Mouse (Mus musculus) neutrophil, adult 5-6 weeks (primary cell): ENCODE data around the gene Olfr223. TPM values are rescaled to one million over a fixed set of nuclear protein-coding genes. Genes with fewer than 3 reads are reported as not detected.
"Not testable (repeated sequence)": the region's sequence is repeated elsewhere in the genome, so short reads cannot be mapped to it uniquely, and the experiment has no call there.

Experiments
- ATAC-seq: fragments of 151-379, 151-347 bp; 2 replicates; pipeline ENCODE4 v1.8.0; 2017; ENCODE audit warnings: mild to moderate bottlenecking, moderate TSS enrichment; ENCODE audit not compliant: insufficient number of reproducible peaks, poor library complexity, low FRiP score, severe bottlenecking; ENCODE audit errors: extremely low read depth
- total RNA-seq: library from RNA; stranded (forward); fragments of 200-1000 nt; gene quantifications from 2 replicates; pipeline ENCODE4 v1.2.3, GENCODE M21; 2017

Gene Olfr223
- total RNA-seq, 1 experiment from 2014 or later = not detected

DNA sequence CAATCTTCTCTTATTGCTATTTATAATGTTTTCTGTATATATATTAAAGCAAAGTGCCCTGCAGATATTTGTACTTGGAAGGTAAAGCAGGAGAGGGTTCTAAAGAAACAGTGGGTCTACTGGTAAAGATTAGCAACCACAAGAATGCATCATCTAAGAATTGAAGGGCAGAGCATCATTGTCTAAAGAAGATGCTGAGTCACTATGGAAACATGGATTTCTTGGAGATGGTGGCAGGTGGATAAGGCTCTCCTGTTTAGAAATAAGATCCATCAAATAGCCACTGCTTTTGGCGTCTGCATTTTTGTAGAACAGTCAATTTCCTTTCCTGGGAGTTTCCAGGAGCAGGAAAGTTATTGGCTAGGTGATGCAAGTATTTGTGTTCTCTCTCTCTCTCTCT lies 9.2 kb upstream of the Olfr223 start:
- ATAC-seq = no peak

DNA sequence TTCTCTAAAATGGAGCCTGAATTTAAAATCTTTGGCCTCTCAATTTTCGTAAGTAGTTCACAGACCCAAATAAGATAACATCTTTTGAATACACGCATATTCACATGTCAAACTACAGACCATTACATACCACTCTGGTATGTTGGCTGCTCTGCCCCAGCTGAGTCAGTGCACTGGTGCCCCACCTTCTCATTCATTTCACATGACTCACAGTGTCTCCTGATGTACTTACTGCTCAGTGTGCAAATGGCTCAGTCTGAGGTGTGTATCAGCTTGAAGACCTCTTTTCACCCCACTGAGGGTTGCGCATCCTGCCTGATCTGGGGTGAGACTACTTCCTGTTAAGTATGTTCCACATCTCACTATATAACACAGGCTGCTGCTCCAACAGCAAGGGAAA lies 7.8 kb upstream of the Olfr223 start:
- ATAC-seq = no peak

DNA sequence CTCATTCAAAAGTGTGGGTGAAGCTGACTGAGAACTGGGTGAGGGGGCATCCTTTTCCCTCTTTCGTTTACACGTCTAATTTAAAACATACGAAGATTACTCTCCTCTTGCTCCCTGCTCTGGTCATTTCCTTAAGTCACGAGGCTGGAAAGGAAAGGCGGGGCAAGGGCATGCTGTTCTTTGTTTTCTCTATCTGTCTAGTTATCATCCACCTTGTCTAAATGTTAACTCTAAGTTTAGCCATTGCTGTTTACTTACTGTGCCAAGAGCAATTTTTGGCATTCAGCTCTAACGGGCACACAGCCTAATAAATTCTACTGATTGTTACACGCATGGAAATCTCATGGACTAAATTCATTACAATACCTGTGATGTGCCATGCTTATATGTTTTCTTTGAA lies 6.1 kb upstream of the Olfr223 start:
- ATAC-seq = no peak

DNA sequence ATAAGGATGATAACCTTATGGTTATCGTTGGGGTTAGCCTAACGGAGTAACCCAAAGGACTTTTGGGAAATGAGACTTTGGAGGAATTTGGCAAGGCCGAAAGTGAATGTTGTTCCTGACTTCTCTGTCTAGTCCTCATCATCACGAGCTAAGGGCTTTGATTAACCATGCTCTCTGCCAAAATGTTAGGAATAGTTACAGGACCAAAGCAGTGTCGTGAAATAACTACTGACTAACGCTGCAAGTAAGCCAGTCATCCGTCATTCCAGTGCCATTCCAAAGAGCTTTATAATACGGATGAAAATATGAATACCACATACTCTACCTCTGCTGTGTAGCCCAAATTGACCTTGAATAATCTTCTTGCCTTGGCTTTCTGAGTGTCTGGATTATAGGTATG lies 3.9 kb upstream of the Olfr223 start:
- no peak for ATAC-seq

DNA sequence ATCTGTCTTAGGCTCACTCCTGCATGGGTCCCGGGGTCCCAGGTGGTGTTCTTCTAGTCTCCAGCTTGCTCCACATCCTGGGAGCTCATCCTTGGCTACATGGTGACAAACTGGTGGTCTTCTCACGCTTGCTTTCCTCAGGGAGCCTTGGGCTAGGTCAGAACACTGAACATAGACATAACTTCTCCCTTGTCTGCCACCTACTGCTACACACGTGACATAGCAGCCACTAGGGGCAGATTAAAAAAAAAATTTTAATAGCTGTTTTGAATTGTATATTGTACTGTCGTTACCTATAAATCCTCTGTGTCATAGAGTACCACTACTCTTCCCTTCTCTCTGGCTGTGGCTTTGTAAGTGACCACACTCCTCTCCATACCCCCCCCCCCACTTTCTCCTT lies 3.0 kb upstream of the Olfr223 start:
- ATAC-seq = no peak

DNA sequence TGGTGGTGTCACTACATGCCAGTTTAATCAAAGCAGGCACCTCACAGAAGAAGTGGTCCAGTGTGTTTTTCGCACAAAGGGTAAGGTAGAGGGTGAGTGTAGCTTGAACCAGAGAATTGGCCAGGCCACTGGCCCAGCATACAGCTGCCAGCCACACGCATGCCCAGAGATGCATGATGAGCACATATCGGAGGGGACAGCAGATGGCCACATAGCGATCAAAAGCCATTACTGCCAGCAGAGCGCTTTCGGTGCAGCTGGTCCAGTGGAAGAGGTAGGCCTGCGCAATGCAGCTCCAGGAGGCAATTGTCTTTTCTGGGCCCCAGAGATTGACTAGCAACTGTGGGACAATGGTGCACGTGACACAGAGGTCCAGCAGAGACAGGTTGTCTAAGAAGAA lies 3.6 kb downstream of the Olfr223 start:
- ATAC-seq = no peak

DNA sequence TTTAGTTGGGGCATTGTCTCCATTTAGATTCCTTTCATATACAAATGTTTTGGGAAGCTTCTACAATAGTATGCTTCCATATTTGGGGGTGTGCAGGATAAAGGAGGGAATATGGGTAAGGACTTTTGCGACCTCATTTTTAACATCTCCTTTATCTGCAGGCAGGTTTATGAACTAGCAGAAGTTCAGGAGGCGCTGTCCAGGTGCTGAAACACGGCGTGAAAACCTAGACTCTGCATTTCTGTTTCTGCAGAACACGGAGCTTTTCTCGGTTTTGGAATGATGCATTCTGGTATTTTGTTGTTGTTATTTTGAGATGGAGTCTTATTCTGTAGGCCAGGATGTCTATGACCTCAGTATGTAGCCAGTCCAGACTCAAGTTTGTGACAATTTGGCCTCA lies 8.6 kb downstream of the Olfr223 start:
- ATAC-seq = no peak

DNA sequence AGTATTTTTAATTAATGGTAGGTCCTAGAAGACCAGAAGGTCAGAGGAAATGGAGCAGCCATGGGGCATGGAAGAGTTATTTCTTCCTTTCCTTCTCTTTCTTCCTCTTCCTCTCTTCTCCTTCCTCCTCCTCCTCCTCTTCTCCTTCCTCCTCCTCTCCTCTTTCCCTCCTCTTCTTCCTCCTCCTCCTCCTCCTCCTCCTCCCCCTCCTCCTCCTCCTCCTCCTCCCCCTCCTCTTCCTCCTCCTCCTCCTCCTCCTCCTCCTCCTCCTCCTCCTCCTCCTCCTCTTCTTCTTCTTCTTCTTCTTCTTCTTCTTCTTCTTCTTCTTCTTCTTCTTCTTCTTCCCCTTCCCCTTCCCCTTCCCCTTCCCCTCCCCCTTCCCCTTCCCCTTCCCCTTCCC lies 17.0 kb downstream of the Olfr223 start, which contains the start of gene Olfr222:
Olfr222 (minus strand) TSS at position 101 of the 400 bp plus-strand sequence.
- not testable (repeated sequence) for ATAC-seq

DNA sequence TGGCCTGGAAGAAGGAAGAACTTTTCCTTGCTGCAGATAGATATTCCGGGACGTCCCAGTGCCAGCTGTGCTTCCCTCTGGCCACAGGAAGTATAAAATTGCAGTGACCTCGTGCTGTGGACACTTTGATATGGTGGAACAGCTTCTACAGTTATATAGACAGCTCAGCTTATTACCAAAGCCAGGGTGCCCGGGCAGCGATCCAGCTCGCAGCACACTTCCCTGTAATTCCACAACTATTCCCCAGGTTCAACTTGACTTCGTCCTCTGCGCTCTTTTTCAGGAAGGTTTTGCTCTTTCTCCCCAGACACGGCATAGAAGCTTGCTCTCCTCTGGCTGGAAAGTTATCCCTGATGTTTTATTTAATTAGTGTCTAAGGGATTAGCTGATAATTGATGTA lies 17.4 kb downstream of the Olfr223 start:
- ATAC-seq = no peak

DNA sequence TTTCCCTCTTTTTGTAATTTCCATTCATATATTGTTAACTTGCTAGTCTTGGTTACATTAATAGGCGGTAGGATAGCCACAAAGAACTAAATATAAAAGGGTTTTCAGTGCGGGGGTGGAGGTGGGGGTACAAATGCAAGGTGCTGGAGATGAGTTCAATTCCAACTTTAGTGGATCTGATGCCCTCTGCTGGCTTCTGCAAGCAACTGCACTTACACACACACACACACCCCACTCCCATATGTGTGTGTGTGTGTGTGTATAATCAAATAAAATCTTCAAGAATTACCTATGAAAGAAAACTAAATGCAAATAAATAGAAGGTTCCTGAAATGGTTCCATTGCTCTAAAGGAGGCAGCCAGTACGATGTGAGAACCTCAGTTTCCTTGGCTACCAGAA lies 23.8 kb downstream of the Olfr223 start:
- ATAC-seq = 0 out of 2 replicates have a peak, but pooled peaks have one; percentile 40

DNA sequence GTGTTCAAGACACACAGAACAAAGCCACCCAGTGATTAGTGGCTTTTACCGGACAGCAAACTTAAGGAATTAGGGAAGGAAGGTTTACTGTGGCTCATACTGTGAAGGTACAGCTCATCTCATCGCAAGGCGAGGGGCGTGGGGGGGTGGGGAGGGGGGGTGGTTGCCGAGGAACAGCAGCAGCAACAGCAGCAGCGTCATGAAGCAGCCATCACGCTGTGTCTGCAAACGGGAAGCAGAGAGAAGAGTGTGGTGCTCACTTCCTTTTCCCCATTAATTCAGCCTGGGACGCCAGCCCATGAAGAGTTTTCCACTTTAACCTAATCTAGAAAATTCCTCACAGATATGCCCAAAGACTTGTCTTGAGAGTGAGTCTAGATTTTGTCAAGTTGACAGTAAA lies 30.3 kb downstream of the Olfr223 start:
- no peak for ATAC-seq

DNA sequence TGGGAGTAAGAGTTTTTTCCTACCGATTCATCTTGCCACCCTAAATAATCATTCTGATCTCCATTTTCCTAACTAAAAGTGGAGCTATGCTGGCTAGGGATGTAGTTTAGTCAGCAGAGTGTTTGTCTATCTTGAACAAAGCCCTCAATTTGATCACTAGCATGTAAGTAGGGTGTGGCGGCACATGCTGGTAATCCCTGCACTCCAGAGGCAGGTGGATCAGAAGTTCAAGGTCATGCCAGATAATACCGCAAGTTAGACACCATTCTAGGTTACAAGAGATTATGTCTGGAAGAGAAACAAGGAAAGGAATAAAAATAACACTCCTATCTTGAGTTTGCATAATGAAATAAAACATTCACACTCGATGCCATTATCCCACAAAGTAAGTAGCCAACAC lies 30.8 kb downstream of the Olfr223 start:
- ATAC-seq = no peak

DNA sequence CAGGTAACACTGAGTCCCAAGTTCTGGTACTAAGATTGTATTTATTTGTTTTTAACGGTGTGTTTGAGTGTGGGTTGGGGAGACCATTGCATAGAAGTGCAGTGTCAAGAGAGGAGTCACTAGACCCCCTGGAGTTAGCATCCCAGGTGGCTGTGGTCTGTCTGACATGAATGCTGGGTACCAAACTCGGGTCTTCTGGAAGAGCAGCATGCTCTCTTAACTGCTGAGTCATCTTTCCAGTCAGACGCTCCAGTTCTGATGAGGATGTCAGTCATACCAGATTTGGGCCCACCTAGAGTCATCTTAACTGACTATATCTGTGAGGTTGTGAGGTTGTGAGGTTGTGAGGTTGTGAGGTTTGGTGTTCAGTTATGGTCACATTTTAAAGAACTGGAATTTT lies 32.2 kb downstream of the Olfr223 start:
- ATAC-seq = no peak

DNA sequence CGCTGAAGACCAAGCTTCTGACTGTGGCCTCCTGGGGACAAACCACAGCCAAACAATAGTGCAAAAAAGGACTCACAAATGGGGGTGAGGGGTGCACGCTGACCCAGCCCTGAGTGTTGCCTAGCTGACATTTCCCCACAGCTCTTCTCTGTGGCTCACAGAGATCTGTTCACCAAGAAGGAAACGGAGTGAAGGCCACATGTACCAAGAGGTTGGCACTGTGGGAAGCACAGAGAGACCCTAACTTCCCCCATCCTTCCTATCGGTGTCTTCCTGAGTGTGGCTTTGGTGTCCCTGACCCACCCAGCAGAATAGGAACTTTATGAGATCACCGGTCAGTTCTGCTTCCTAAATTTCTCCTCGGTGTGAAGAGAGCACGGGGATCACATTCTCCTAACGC lies 38.6 kb downstream of the Olfr223 start:
- no peak for ATAC-seq

DNA sequence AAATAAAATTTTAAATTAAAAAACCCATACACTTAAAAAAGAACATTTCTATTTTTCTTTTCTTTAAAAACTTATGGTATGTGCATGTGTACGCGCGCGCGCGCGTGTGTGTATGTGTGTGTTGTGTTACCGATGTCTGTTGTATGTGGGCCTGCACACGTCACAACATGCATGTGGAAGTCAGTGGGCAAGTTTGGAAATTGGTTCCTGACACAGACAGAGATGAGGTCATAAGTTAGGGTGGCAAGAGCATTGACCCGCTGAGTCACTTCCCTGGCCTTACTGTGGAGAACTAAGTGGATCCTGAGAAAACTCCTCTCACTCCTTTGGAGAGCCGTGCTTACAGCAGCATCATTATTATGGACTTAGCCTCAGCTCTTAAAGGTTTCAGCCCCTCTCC lies 39.0 kb downstream of the Olfr223 start:
- ATAC-seq = peak; percentile 42; the same call in 1 of the 2 replicates

DNA sequence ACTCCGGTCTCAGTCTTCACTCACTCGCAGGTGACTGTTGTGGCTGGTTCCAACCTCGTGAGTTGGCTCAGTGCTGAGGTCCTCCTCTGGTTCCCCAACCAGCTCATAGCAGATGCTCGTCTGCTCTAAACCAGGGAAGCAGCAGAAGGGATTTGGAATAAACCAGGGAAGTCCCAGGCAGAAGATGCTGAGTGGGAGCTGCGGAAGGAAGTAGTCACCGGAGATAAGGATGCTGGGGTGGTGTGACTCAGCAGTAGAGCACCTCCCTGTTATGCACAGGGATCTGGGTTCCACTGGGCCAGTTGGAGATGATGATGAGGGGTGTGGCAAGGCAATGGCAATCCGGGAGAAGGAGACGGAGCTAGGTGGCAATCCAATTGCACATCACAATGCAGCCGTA lies 49.1 kb downstream of the Olfr223 start:
- no peak for ATAC-seq

DNA sequence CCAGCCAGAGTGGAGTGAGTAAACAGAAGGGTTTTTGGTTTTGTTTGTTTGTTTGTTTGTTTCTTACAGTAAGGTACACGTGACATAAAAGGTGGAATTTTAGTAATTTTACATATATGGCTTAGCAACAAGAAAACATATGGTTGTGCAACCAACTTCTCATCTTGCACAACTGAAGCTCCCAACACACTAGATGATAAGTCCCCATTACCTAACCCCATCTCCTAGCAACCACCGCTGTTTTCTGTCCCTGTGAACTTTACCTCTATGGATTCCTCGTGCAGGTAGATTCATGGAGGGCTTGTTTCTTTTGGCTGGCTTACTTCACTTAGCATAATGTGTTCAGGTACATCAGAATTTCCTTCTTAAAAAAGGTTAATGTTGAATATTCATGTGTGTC lies 49.7 kb downstream of the Olfr223 start:
- no peak for ATAC-seq

DNA sequence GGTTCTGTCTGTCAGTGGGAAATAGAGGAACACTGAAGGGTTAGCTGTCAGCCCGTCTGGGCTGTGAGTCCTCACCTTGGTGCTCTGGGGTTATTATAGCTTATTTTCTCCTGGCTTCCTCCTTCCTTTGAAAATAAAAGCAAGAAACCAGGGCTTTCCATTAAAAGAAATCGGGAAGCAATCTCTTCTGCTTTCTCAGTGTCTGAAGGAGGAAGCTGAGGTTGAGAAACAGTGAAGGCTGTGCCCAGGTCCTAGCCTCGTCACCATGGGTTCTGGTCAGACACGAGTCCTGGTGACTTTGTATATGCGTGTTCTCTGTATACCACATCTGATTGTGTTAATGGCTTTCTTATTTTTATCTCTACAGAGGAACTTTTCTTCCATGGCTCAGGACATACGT lies 50.6 kb downstream of the Olfr223 start:
- peak; percentile 62 for ATAC-seq

DNA sequence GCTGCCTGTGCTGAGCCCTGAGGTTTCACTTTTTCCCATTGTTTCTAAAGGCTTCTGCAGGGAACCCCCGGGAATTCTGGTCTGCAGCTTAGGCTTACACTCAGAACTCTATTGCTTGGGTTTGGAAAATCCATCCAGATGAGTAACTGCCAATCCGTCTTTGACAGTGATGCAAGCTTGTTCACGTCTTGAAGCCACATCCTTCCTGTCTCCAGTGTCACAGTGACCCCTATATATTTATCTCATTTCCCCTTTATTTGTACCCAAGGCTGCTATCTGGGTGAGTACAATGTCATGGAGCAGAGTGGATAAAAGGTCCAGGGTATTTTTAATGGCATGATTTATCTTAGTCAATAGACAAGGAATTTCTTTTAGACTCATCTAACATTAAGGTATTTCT lies 51.8 kb downstream of the Olfr223 start, which contains the start of gene Nlrp3:
Nlrp3 (plus strand) TSS at position 245 of the 400 bp plus-strand sequence.
- ATAC-seq = peak; percentile 47

DNA sequence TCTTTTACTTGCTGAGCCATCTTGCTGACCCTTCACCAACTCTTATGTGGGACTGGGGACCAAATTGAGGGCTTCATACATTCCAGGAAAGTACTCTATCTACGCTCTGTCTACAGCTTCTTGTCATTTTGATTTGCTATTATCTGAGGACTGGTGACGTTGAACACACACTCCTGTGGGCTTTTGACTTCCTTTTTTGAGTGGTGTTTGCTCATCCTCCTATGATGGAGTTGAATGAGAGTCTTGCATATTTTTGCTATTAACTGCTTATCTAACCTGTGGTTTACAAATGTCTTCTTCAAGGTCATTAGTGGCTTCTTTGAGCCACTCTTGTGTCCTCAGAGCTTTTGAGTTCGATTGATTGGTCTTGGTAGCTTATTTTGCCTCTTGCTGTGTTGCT lies 53.0 kb downstream of the Olfr223 start:
- no peak for ATAC-seq
